Mouse (Mus musculus): ENCODE data around the gene Unc79.

DNA sequence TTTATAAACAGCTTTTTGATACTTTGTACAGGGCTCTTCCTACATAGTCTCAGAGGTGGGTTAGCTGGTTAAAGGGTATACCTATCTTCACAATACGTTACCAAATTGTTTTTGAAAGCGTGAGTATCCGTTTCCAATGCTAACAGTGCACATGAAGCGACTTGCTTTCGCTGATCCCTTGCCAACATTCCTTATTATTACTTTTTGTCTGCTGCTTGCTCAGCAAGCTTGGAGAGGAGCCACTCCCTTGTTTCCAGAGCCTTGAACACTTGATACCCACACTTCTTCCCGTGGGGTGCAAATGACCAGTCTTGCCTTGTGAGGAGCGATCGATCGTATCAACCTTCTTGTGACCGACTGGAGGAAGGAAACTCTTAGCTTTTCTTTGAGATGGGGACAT, 112.1 kb downstream of the Unc79 start:
- TF ChIP-seq POLR2A (IDR thresholded peaks at IDR 0.05; ENCODE audit: low read depth, low read length) (no peak), CTCF (conservative IDR thresholded peaks at IDR 0.05; ENCODE audit: insufficient read depth, insufficient read length, low read depth, low read length) (no peak)
